Mouse (Mus musculus) heart, postnatal 10 days (tissue): ENCODE results near the gene Aptx. TPM values are rescaled to one million over a fixed set of nuclear protein-coding genes. Genes with fewer than 3 reads are reported as not detected.
A peak's percentile ranks its signal among the peaks of the same experiment; 100 is the strongest.

Experiments
- DNase-seq, 2 experiments: peaks; one replicate each; pipeline ENCODE4 v3.0.0; 2021
- intact Hi-C: fragments of 180-260 bp; cut with DNase I; formaldehyde crosslinking; loops from one replicate; pipeline ENCODE4 v1.15.1; 2025
- total RNA-seq, 2 experiments: library from RNA; stranded (reverse); gene quantifications; 2 replicates each; pipeline ENCODE4 v1.2.3; 2021

The Aptx gene
- 10 to 100 TPM; 18.0 to 18.1 TPM for total RNA-seq

- DNase-seq = peak; percentile 98
- intact Hi-C loops = no loop called here
These were observed at the start of gene Aptx for GRCm38 (mm10) chr4:40702797-40703709. Aptx (minus strand) TSS chr4:40703194.

- DNase-seq = no peak
- intact Hi-C loops = no loop called here
These were observed 32.4 kb upstream of the Aptx start for GRCm38 (mm10) chr4:40735351-40735750.

GRCm38 (mm10) chr4:40731262-40731661 is 28.3 kb upstream of the Aptx start:
- no peak for DNase-seq
- intact Hi-C loops = no loop called here

- DNase-seq = no peak
- intact Hi-C loops = no loop called here
These were observed 24.3 kb upstream of the Aptx start for GRCm38 (mm10) chr4:40727247-40727646.

- no peak for DNase-seq
- intact Hi-C loops = no loop called here
These were observed 22.6 kb upstream of the Aptx start for GRCm38 (mm10) chr4:40725554-40725953.

GRCm38 (mm10) chr4:40725141-40725540 is 22.1 kb upstream of the Aptx start:
- no peak for DNase-seq
- intact Hi-C loops = no loop called here

GRCm38 (mm10) chr4:40722687-40723460 is 19.9 kb upstream of the Aptx start:
- peak; percentile 82 to 84 for DNase-seq
- intact Hi-C loops = loop anchor here (1.0 kb wide), 1 partner anchor 19 kb away; no protein-coding TSS in a partner anchor

- intact Hi-C loops = loop anchor here (1.0 kb wide), 1 partner anchor 18 kb away; no protein-coding TSS in a partner anchor
- DNase-seq = peak; percentile 98
These were observed 19.1 kb upstream of the Aptx start, which contains the start of gene Dnaja1 for GRCm38 (mm10) chr4:40722011-40722666. Dnaja1 (plus strand) TSS chr4:40722150.

GRCm38 (mm10) chr4:40720910-40721309 is 17.9 kb upstream of the Aptx start:
- no peak for DNase-seq
- intact Hi-C loops = no loop called here

GRCm38 (mm10) chr4:40717141-40717540 is 14.1 kb upstream of the Aptx start:
- DNase-seq = no peak
- intact Hi-C loops = no loop called here

- DNase-seq = peak; percentile 11 to 20
- intact Hi-C loops = loop anchor here (1.0 kb wide), 1 partner anchor 19 kb away; the partner anchor contains the start of gene Dnaja1
These were observed 799 bp upstream of the Aptx start for GRCm38 (mm10) chr4:40703710-40704275.

GRCm38 (mm10) chr4:40701796-40702195 is 1.2 kb downstream of the Aptx start:
- DNase-seq = no peak
- intact Hi-C loops = no loop called here

GRCm38 (mm10) chr4:40700216-40700615 is 2.8 kb downstream of the Aptx start:
- intact Hi-C loops = no loop called here
- no peak for DNase-seq

- intact Hi-C loops = no loop called here
- DNase-seq = no peak
These were observed 5.9 kb downstream of the Aptx start for GRCm38 (mm10) chr4:40697059-40697458.

- intact Hi-C loops = no loop called here
- DNase-seq = no peak
These were observed 11.9 kb downstream of the Aptx start for GRCm38 (mm10) chr4:40691100-40691499.

- DNase-seq = no peak
- intact Hi-C loops = loop anchor here (5.0 kb wide), 1 partner anchor 546 kb away; no protein-coding TSS in a partner anchor
These were observed 19.7 kb downstream of the Aptx start for GRCm38 (mm10) chr4:40683306-40683705.

GRCm38 (mm10) chr4:40682359-40682758 is 20.6 kb downstream of the Aptx start:
- DNase-seq = no peak
- intact Hi-C loops = loop anchor here (1.0 to 5.0 kb wide), 2 partner anchors 381 to 545 kb away; no protein-coding TSS in a partner anchor

- DNase-seq = peak; percentile 65 to 77
- intact Hi-C loops = loop anchor here (1.0 to 5.0 kb wide), 2 partner anchors 381 to 545 kb away; no protein-coding TSS in a partner anchor
These were observed 21.1 kb downstream of the Aptx start for GRCm38 (mm10) chr4:40681908-40682307.

GRCm38 (mm10) chr4:40680250-40680860 is 22.6 kb downstream of the Aptx start:
- intact Hi-C loops = loop anchor here (5.0 kb wide), 1 partner anchor 543 kb away; no protein-coding TSS in a partner anchor
- DNase-seq = peak; percentile 19 to 41

- intact Hi-C loops = loop anchor here (1.0 to 10.0 kb wide), 2 partner anchors 122 to 376 kb away; no protein-coding TSS in a partner anchor
- peak; percentile 21 to 42 for DNase-seq
These were observed 25.9 kb downstream of the Aptx start for GRCm38 (mm10) chr4:40677132-40677531.
